Mouse (Mus musculus) liver, postnatal 0 days (tissue): Measurements from ENCODE around the gene Cmc2.

Experiments
- CTCF ChIP-seq: sonication (generic); IDR thresholded peaks from 2 replicates; pipeline ENCODE4 v1.5.1; 2016; ENCODE audit warnings: antibody characterized with exemption, low read depth
- EP300 ChIP-seq: IDR thresholded peaks from 2 replicates; pipeline ENCODE4 v1.6.1; 2016; ENCODE audit warnings: antibody characterized with exemption, low read depth, mild to moderate bottlenecking

GRCm38 (mm10) chr8:116862191-116862590, 59.1 kb downstream of the Cmc2 start:
- TF ChIP-seq CTCF (no peak), EP300 (no peak)
